In the genomic region with DNA sequence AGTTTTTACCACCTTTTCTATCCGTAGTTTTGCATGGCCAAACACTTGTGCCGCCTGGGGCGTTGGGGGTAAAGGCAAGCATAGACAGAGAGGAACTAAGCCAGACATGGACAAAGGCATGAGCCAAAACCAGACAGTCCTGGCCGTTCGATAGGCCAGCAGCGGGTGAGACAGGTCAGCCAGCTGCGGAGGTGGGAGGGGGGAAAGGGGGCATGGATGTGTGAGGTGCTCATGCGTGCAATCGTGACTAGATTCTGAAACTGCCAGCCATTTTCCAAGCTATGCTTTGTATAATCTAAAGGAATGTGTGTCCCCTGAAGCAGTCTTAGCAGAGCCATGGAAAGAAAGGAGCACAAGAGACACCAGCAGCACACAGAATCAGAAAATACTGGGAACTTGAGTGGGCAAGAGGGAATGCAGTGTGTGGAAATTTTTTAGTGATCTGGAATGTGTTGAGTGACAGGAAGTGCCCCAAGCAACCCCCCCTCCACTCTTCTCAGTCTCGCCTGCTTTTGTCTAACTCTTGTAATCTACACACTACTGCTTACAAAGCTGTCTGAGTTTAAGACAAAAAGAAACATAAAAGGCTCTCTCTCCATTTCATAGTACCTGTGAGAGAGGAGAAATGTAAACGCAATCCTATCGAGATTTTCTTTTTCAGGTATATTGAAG, we compare ENCODE assay signal across 7 mouse cellular contexts.
DNase-seq lines count a peak whose midpoint lies in the region; ATAC-seq and TF ChIP-seq lines count a peak whose summit lies in the region.

No protein-coding gene starts in this region.

- peak; percentile 39 to 54 for DNase-seq in adrenal gland, adult 18-20 months (ENCODE audit: low spot score in 2 of 2)
- peak; percentile 37 for DNase-seq in gastrocnemius, postnatal 10 days
- peak; percentile 73 for DNase-seq in hindbrain, postnatal 0 days (ENCODE audit: low spot score)
- peak; percentile 20 to 35 for DNase-seq in left cerebral cortex, postnatal 25 days (ENCODE audit: low spot score in 2 of 2)
- DNase-seq in right cerebral cortex, postnatal 25 days, result peak; percentile 14

- no peaks in the 10 kb centered on the region for H3K27me3 ChIP-seq in hindbrain, postnatal 0 days (ENCODE audit: insufficient read depth, low read length)

- peak overlapping the region; percentile 58 for H3K9ac ChIP-seq in hindbrain, postnatal 0 days (replicated peaks; ENCODE audit: low read length)

- H3K4me2 ChIP-seq in hindbrain, postnatal 0 days (ENCODE audit: low read depth, low read length), result peak overlapping the region; percentile 81

- 2% methylated on average over 12 of the region's 12 CpGs for WGBS in hindbrain, postnatal 0 days

- no peaks in the 10 kb centered on the region for H3K36me3 ChIP-seq in hindbrain, postnatal 0 days (ENCODE audit: insufficient read depth, low read length)

- H3K9me3 ChIP-seq in hindbrain, postnatal 0 days (ENCODE audit: low read length), result no peaks in the 10 kb centered on the region

- peak overlapping the region; percentile 88 for H3K27ac ChIP-seq in hindbrain, postnatal 0 days

- peak; percentile 72 for ATAC-seq in common myeloid progenitor, adult 5-6 weeks (replicated peaks; ENCODE audit: low read depth, poor library complexity, severe bottlenecking)
- ATAC-seq in hindbrain, postnatal 0 days, result peak; percentile 88
- ATAC-seq in megakaryocyte-erythroid progenitor cell, adult 5-6 weeks (replicated peaks; ENCODE audit: low FRiP score, low TSS enrichment, poor library complexity, severe bottlenecking), result peak; percentile 51

- TF ChIP-seq CTCF in hindbrain, postnatal 0 days (IDR thresholded peaks at IDR 0.05; ENCODE audit: low read depth), result no peak

- no peaks in the 10 kb centered on the region for H3K4me1 ChIP-seq in hindbrain, postnatal 0 days (ENCODE audit: insufficient read depth, low read length)

- peak overlapping the region; percentile 45 for H3K4me3 ChIP-seq in hindbrain, postnatal 0 days (ENCODE audit: low read length)

- intact Hi-C loops in left cerebral cortex, postnatal 25 days (cut with DNase I), result no loop called here

Comparison
In these comparisons a context has a peak if more than half of its experiments do, and no peak if none do; other contexts are left out.
1. Peak in every context shown above with its lines: DNase-seq, ATAC-seq, H3K4me3 ChIP-seq and H3K27ac ChIP-seq.
2. DNase-seq: peak in every context shown above with its lines; median percentile 73 in hindbrain, postnatal 0 days; 46 in adrenal gland, adult 18-20 months; 37 in gastrocnemius, postnatal 10 days; 28 in left cerebral cortex, postnatal 25 days; 14 in right cerebral cortex, postnatal 25 days.